Mouse (Mus musculus): Measurements from ENCODE around the gene Vmn1r120.
"Not testable (repeated sequence)": the region's sequence is repeated elsewhere in the genome, so short reads cannot be mapped to it uniquely, and the experiment has no call there.

Vmn1r120 gene

DNA sequence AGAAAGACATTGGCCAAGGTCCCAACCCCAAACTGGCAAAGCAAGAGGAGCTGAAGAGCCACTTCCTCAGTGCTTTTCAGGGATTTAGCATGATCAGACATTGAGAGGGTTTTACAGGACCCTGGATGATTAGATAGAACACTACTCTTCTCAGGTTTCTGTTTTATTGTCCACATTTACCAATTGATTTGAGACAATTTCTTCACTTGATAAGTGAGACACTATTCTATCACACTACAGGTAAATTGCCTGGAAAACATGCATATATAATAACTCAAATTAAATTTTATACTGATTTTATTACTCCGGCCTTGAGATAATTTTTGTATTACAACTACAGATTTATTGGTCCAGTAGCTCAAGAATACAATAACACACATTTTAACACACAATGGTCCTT, at the start of gene Vmn1r120:
Gene Vmn1r120 (minus strand): TSS at position 101 of the 400 bp plus-strand sequence.
- not testable (repeated sequence) for DNase-seq

DNA sequence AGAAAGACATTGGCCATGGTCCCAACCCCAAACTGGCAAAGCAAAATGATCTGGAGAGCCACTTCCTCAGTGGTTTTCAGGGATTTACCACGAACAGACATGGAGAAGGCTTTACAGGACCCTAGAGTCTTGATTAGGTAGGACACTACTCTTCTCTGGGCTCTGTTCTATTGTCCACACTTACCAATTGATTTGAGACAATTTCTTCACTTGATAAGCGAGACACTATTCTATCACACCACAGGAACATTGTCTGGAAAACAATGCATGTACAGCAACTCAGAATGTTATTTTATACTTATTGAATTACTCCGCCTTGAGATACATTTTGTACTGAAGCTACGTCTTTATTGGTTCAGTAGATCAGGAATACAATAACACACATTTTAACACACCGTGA, 44.8 kb upstream of the Vmn1r120 start, which contains the start of gene Vmn1r121:
Gene Vmn1r121 (minus strand): TSS at position 101 of the 400 bp plus-strand sequence.
- not testable (repeated sequence) for DNase-seq

DNA sequence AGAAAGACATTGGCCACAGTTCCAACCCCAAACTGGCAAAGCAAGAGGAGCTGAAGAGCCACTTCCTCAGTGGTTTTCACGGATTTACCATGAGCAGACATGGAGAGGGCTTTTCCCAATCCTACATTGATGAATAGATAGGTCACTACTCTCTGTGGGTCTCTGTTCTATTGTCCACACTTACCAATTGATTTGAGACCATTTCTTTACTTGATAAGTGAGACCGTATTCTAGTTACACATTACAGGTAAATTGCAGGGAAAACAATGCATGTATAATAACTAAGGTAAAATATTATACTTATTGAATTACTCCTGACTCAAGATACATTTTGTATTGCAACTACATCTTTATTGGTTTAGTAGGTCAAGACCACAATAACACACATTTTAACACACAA, 41.2 kb downstream of the Vmn1r120 start, which contains the start of gene Vmn1r119:
Gene Vmn1r119 (minus strand): TSS at position 101 of the 400 bp plus-strand sequence.
- not testable (repeated sequence) for DNase-seq
